Mouse (Mus musculus) heart, postnatal 36 days (tissue): ENCODE measurements around the gene AA467197. TPM values are rescaled to one million over a fixed set of nuclear protein-coding genes. Genes with fewer than 3 reads are reported as not detected.

ENCODE experiments used
- DNase-seq, 2 experiments: peaks; one replicate each; pipeline ENCODE4 v3.0.0; 2021 to 2022
- intact Hi-C: fragments of 180-260 bp; cut with DNase I; formaldehyde crosslinking; loops from one replicate; pipeline ENCODE4 v1.15.1; 2025
- total RNA-seq, 2 experiments: library from RNA; stranded (reverse); gene quantifications; 2 replicates each; pipeline ENCODE4 v1.2.3; 2021

Gene AA467197
- total RNA-seq, 2 experiments from 2014 or later = 0.35 to 0.64 TPM

DNA sequence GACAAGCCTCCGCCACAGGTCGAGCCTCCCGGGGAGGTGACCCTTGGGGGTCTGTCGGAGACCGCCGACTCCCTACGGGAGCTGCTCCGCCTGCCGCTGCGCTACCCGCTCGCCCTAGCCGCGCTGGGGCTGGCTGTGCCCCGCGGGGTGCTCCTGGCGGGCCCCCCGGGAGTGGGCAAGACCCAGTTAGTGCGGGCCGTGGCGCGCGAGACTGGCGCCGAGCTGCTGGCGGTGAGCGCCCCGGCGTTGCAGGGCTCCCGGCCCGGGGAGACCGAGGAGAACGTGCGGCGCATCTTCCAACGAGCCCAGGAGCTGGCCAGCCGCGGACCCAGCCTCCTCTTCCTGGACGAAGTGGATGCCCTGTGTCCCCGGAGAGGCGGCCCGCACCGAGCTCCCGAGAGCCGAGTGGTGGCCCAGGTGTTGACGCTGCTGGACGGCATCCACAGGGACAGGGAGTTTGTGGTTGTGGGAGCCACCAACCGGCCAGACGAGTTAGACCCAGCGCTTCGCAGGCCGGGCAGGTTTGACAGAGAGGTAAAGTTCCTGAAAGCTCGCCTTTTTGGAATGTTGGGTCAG lies 5.5 kb upstream of the AA467197 start:
- DNase-seq = peak; percentile 28 to 37
- intact Hi-C loops = no loop called here

DNA sequence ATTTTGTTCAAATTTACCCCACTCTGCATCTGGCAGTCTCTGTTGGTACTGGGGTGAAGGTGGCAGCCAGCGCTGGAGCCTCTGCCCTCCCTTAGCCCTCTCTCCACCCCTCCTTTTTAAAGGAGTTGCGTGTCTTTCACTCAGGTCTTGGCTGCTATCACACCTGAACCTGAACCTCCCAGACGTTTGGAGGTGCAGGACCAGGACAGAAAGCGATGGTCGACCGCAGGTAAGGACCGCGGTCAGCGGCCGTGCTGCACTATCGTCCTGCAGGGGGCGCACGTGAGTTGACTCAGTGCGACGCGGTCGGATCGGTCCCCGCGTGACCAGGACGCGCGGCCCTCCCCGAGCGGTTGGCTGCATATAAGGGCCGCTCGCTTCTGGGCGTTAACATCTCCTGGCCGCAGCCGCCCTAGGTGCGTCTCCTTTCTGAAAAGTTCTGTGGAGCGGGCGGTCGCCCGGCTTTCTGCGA lies 776 bp downstream of the AA467197 start:
- peak; percentile 79 to 86 for DNase-seq
- intact Hi-C loops = loop anchor here (1.0 kb wide), 2 partner anchors 29 to 115 kb away; no protein-coding TSS in a partner anchor

DNA sequence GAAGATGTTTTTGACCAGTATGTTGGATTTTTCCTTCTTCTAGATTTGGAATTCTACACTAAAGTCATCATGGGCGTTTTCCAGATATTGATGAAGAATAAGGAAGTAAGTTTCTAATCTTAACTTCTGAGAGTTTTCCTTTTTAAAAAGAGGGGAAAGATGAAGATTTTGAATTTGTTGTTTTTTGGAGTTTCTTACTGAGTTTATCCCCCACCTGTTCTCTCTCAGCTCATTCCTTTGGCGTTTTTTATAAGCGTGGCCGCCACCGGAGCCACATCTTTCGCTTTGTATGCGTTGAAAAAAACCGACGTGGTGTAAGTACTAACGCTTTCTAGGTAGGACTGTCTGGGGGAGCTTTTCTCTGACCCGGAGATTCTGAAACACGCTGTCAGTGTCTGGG lies 1.2 kb downstream of the AA467197 start:
- no peak for DNase-seq
- intact Hi-C loops = no loop called here

DNA sequence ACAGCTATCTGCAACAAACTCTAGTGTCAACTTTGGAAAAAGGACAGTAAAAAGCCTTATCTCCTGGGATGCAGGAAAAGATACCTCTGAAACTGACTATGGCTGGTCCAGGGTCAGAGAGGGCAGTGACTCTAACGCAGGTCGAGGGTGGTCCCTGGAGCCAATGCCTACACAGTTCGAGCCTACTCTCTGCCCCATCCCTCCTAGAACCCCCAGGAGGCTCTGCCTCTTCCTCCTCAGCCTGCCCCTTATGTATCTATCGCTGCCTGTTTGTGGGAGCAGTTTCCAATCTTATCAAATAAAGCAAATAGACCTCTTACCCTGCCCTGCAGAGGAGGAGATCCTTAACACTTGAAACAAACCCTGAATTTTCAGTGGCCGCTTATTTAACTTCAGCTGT lies 1.9 kb downstream of the AA467197 start:
- no peak for DNase-seq
- intact Hi-C loops = no loop called here

DNA sequence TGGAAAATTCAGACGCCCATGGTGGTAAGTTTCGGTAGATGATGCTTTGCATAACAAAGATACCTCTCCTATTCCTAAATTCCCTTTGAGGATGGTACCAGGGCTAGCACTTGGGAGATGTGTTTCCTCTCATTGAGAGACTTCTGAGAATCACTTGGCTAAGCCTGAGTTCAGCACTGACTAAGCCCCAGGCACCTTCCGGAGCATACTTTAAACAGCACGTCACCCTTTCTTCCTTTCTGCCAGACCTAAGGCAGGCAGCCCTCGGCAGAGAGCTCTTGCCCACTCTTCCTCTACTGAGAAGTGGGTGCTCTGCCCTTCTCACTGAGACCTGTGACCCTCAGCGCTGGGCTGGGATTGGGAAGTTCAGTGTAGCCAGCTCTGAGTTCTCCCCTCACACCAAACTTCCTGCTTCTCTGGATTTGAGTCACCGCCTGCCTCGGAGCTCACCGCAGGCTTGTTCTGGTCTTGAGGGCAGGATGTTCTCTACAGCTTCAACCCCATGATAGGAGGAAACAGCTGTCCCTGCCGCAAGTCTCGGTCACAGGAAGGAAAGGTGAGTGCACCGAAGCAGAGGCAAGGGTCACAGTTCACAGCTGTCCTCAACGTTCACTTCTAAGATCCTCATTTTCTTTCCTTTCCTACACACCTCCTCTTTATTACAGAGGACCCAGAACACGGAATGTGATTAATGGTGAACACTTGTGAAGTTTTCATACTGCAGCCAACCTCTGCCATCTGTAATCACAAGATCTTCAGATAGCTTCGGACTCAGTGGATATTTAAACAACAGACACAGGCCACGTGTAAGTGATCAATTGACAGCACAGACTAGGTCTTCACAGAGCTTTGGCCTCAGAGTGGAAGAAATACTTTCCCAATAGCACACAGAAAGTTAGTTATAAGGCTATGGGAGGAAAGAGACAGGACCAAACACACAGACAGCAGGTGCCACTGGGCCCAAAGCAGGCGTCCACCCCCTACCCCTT lies 15.6 kb downstream of the AA467197 start:
- peak; percentile 18 to 25 for DNase-seq
- intact Hi-C loops = no loop called here

DNA sequence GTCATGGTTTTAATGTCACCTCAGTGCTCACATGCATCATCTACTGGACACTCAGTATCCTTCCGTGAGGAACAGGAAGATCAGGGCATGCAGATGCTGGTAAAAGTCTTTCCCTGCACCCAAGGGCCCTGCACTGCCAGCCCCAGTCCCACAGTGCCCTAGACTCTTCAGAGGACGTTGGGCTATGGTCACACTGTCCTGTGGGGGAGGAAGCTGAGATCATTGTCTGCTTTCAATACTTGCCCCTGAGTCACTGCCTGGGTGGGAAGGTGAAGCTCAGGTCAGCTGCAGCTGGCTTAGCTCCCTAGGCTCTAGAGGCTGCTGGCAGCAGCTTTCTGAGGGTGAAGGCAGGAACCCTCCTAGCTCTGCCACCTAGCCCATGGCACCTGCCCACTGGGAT lies 19.3 kb downstream of the AA467197 start:
- DNase-seq = no peak
- intact Hi-C loops = no loop called here

DNA sequence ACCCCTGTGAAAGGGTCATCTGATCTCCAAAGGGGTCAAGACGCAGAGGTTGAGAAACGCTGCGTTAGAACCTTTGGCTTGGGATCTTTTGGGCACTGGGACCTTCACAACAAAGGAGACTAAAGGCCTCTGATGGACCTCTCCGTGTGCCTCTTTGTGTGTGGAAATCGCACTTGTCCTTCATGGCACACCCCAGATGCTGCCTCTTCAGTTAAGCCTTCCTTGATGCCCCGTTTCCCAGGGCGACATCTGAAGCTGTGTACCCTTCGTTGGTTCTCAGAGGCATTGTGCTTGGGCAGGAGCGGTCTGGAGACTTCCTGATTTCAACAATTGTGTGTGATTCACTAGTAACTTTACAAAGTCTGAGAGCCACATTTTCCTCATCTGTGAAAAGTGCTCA lies 20.0 kb downstream of the AA467197 start:
- intact Hi-C loops = no loop called here
- DNase-seq = no peak

DNA sequence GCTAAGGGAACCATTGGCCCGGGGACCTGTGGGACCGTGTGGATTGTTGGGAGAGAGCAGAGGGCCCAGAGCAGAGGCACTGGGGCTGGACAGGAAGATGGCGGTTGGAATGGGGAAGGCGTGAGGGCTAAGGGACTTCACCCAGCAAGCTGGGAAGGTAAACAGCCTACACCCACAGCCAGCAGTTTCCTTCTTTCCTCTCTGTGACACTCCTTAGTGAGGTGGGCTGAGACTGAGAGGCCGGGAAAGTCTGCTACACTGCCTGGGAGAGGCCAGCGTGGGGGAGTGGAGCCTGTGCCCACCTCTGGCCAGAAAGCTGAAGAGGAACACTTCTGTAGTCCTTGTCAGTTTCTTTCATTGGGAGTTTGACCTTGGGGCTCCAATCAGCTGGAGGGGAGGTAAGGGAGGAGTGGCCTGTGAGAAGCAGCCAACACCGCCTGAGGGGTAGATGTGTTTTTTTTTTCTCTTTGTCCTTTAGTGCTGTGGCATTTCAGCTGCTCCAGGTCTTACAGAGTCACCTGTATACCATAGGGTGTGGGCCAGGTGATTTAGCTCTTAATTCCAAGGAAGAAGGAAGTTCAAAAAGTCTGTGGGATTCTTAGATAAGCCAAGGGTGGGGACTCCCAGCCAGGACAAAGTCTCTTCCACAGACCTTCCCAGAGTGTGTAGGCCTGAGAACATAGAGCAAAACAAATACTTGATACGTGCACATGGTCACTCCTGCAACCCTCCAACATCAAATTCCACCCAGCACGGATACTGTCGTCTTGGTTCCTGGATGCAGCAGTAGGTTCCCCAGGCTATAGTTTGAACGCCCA lies 21.1 kb downstream of the AA467197 start:
- DNase-seq = no peak
- intact Hi-C loops = no loop called here

DNA sequence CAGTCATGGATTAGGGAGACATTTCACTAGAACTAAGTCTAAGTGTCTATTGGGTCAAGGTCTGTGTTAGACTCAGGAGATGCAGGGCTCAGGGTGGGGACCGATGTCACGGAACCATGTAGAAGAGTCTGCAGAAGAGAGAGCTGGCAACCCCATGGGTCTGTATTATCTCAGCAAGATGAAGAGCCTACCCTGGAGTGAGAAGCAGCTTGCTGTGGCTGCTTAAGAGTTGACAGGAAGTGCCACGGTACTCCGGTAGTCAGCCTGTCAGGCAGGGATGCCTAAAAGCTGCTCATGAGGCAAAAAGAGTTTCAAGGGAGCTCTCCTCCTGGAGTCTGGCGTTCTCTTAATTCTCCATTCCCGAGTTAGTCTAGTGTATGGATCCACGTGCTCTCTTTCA lies 23.0 kb downstream of the AA467197 start:
- intact Hi-C loops = loop anchor here (10.0 kb wide), 1 partner anchor 95 kb away; no protein-coding TSS in a partner anchor
- DNase-seq = no peak

DNA sequence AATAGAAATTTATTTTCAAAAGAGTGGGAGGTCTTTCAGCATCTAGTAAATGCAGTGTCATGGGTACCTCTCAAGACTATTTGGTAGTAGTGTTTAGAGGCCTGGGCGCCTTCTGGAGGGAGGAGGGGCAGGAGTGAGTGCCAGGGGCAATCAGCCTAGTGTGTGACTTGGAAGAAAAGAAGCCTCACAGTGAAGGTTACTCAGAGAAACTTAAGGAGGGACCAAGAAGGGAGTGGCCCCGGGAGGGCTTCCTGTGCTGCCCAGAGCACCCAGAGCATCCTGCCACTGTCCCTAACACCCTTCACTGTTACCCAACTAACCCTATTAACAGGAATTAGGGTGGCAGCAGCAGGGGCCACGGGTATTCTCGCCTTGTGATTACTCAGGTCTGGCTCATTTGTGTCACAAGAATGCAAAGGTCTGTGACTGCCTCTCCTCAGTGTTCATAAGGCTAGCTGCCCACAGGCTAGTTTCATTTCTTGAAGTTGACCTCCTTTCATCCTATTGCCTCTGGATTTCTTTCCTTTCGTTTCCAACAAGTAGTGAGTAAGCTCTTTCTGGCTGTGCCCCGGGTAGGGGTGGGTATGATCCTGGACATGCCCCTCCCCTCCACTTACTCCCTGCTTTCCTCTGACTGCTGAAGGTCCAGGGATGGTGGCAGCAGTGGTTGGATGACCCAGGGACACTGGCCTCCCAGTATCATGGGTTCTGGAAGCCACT lies 28.6 kb downstream of the AA467197 start:
- no peak for DNase-seq
- intact Hi-C loops = loop anchor here (10.0 kb wide), 1 partner anchor 89 kb away; no protein-coding TSS in a partner anchor

DNA sequence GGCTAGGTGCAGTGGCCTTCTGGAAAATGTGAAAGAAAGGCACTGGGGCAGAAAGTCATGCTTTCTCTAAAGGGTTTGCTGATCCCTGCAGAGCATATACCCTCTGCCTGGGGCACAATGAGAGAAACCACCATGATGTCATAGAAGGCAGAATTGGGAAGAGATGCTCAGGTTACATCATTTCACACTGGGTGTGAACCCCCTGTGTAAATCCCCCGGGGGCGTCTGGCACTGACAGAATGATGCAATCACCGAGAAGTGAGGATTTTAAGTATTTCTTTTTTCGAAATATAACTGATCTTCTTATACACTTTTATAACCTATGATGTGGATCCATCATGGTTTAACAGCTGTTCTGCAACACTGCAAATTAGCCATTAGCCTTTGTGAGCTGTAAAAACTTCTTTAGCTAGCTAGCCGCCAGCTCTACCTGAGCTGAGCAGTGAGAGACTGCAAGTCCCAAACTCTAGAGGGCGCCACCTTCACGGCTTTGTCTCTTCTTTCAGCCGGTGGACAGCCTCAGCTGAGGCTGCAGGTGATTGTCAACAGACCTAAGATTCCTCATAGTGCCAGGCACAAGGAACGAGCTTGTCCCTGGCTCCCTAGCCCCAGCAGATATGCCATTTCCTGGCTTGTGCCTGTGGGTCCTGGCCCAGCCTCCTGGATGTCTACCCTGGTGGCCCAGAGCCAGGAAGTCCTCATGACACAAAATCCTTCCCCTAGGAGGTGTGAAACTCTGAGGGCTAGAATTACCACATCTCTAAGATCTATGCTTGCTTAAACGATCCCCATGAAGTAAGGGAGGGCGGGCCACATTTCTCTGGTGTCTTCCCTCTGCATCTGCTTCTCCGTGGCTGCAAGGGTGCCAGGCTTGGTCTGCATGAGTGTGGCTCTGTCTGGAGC lies 29.4 kb downstream of the AA467197 start:
- intact Hi-C loops = loop anchor here (1.0 to 10.0 kb wide), 2 partner anchors 29 to 89 kb away; no protein-coding TSS in a partner anchor
- peak; percentile 22 to 44 for DNase-seq

DNA sequence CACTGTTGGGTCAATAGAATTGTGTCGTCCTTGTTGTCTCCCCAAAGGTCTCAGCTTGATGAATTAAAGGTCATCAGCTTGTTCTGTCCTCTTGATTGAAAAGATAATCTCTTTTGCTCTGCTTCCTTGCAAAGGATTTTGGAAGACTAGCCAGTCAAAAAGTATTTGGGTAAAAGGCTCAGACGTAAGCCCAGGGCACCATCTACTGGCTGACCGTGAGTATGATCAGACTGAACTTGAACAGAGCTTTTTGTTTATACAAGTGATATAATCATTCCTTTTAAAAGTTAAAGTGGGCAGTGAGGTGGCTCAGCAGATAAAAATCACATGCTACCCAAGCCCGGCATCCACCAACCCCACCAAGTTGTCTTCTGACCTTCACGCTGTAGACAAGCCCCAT lies 31.1 kb downstream of the AA467197 start:
- peak; percentile 25 to 37 for DNase-seq
- intact Hi-C loops = loop anchor here (10.0 kb wide), 1 partner anchor 87 kb away; no protein-coding TSS in a partner anchor

DNA sequence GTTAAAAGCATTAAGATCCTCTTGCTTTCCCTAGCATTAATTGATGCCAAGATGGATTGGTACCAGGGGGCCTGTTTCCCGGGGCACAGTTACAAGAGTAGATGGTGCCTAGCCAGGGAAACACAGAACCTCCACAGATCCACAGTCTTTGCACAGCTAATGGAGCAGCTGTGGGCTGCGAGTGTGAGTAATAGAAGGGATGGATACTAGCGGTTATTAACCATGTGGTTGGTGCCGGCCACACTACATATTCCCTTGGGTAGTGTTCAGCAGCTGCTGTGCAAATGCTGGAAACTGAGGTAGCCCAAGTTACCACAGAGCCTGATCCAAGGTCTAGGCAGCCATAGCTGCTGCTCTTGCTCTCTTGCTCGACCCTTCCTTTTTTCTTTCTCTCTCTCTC lies 34.9 kb downstream of the AA467197 start:
- no peak for DNase-seq
- intact Hi-C loops = no loop called here

DNA sequence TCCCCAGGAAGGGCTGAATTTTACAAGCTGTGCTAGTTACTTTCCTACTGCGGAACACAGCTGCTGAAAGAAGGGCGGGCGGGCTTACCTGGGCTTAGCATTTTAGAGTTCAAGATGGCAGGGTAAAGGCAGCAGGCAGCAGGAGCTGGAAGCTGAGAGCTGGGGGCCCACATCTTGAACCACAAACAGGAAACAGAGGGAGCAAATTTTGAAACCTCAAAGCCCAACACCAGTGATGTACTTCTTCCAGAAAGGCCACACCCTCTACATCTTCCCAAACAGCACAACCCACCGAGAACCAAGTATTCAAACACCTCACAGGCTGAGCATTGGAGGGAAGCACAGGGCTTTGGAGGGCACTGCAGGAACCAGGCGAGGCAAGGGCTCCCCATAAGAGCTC lies 36.1 kb downstream of the AA467197 start:
- no peak for DNase-seq
- intact Hi-C loops = no loop called here

DNA sequence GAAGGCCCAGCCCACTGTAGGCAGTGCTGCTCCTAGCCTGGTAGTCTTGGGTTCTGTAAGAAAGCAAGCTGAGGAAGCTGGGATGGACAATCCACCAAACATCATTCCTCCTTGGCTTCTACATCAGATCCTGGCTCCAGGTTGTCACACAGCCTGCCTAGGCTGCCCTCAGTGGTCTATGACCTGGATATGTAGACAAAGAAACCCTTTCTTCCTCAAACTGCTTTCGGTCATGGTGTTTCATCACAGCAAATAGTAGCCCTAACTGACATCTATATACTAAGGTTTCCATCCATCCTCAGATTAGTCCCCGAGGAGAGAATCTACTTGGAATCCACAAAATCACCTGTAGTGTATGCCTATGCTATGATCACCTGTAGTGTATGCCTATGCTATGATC lies 38.3 kb downstream of the AA467197 start:
- intact Hi-C loops = no loop called here
- no peak for DNase-seq

DNA sequence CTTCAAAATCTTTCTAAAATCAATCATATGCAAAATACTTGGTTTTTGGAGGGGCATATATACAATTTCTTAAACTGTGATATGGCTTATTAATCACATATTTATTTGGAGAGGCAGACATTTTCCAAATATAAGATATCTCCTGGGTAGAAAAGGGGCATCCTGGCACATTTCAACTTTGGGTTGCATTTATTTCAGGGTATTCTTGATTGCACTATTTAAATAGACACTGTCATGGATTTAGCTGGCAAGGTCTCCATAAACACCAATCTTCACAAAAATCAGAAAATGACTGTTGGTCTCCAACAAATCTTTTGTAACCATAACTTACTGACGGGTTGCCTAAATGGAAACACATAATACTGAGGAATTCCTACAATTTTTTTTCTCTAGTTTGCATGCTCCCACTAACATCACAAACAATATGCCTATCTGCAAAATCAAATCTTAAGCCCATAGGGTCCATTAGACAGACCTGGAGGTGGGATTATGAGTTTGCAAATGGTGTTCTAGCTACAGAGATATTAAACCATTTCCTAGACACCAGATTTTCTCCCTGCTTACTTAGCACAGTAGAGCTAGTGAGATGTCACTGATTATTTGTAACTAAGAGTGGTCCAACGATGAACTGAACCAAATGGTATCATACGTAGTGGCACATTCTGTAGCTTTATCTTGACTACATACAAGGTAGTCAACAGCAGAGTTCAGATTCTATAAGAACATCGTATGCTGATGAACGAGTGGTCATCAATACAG lies 44.8 kb downstream of the AA467197 start:
- intact Hi-C loops = no loop called here
- DNase-seq = no peak

DNA sequence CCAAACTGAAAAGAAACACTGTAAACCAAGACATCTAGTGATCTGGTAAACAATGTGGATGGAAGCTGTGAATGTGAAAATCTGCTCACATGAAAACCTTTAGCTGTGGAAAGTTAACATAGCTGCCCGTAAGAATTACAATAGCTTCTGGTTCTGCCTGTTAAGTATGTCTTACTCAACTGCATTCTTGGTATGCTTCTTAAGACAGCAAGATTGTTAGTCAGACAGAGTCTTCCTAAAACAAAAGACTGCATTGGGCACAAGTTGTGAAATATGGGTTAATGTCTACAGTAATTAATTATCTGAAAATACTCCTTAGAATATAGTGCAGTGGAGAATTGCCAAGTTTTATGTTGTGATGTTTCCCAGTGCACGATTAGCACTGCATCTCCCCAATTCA lies 45.7 kb downstream of the AA467197 start:
- no peak for DNase-seq

DNA sequence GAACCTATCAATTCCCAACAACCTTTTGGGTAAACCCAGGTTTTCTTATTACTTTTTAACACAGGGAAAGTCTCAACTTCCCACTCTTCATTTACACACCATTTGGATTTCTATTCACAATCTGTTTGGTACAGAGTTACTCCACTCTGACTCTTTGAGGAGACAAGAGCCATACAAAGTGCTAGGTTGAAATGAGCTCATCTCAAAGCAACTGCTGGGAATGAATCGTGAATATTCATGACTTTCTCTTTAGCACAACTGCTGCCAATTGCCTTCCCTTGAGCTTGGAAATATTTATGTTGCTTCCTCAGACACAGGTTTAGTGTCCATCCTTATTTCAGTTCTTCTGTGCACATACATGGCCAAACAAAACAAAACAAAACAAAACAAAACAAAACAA lies 46.9 kb downstream of the AA467197 start:
- DNase-seq = no peak
- intact Hi-C loops = no loop called here

More for the DNA sequence above, 45.7 kb downstream of the AA467197 start:
- intact Hi-C loops = no loop called here
